Mouse (Mus musculus): ENCODE measurements around the gene Dpp7. TPM values are rescaled to one million over a fixed set of nuclear protein-coding genes. Genes with fewer than 3 reads are reported as not detected.

Gene Dpp7
- polyA plus RNA-seq, 2 experiments, result 24.7 to 43.6 TPM

- H3K9ac ChIP-seq (ENCODE audit: low read depth, low read length, severe bottlenecking), result no peak overlapping the region
- 26% methylated on average over 16 of the region's 16 CpGs for WGBS
- DNase-seq (ENCODE audit: low spot score), result no peak
- H3K27me3 ChIP-seq (ENCODE audit: control insufficient read depth, insufficient read depth, low read length), result peaks cover 83% of the 10 kb centered on the region
- H3K4me2 ChIP-seq (replicated peaks; ENCODE audit: low read depth, low read length, severe bottlenecking), result no peak overlapping the region
- no peaks in the 10 kb centered on the region for H3K9me3 ChIP-seq (ENCODE audit: control insufficient read depth, low read length)
- no peaks in the 10 kb centered on the region for H3K36me3 ChIP-seq (ENCODE audit: control insufficient read depth, insufficient read depth, low read length)
- H3K4me3 ChIP-seq (replicated peaks; ENCODE audit: low read length), result peak overlapping the region; percentile 14; the same call in 1 of the 2 replicates
- no peak overlapping the region for H3K27ac ChIP-seq (replicated peaks; ENCODE audit: low read depth, low read length)
- TF ChIP-seq POLR2A (IDR thresholded peaks at IDR 0.05; ENCODE audit: borderline replicate concordance, extremely low read depth, insufficient read depth, insufficient read length), result no peak
- ATAC-seq (ENCODE audit: low FRiP score, low read depth), result no peak
- H3K4me1 ChIP-seq (ENCODE audit: control insufficient read depth, insufficient read depth, low read length), result no peaks in the 10 kb centered on the region
Measured at GRCm38 (mm10) chr2:25400291-25400690, 44.1 kb upstream of the Dpp7 start.

- H3K4me1 ChIP-seq (ENCODE audit: control insufficient read depth, insufficient read depth, low read length), result 0 out of 2 replicates have a peak, but pooled peaks cover 7% of the 10 kb centered on the region
- no peaks in the 10 kb centered on the region for H3K9me3 ChIP-seq (ENCODE audit: control insufficient read depth, low read length)
- H3K9ac ChIP-seq (ENCODE audit: low read depth, low read length, severe bottlenecking), result no peak within 1 kb of the TSS
- no peaks in the 10 kb centered on the region for H3K36me3 ChIP-seq (ENCODE audit: control insufficient read depth, insufficient read depth, low read length)
- DNase-seq (ENCODE audit: low spot score) (no peak), ATAC-seq (ENCODE audit: low FRiP score, low read depth) (no peak)
- WGBS, result 59% methylated on average over 8 of the region's 8 CpGs
- no peak within 1 kb of the TSS for H3K27ac ChIP-seq (replicated peaks; ENCODE audit: low read depth, low read length)
- H3K4me2 ChIP-seq (replicated peaks; ENCODE audit: low read depth, low read length, severe bottlenecking), result no peak within 1 kb of the TSS
- no peak for TF ChIP-seq POLR2A (IDR thresholded peaks at IDR 0.05; ENCODE audit: borderline replicate concordance, extremely low read depth, insufficient read depth, insufficient read length)
- no peak within 1 kb of the TSS for H3K4me3 ChIP-seq (replicated peaks; ENCODE audit: low read length)
- peaks cover 83% of the 10 kb centered on the region for H3K27me3 ChIP-seq (ENCODE audit: control insufficient read depth, insufficient read depth, low read length)
Measured at GRCm38 (mm10) chr2:25399051-25399450, 42.9 kb upstream of the Dpp7 start, which contains the start of gene Npdc1. Gene Npdc1, plus strand, starts transcription at chr2:25399351.

DNA sequence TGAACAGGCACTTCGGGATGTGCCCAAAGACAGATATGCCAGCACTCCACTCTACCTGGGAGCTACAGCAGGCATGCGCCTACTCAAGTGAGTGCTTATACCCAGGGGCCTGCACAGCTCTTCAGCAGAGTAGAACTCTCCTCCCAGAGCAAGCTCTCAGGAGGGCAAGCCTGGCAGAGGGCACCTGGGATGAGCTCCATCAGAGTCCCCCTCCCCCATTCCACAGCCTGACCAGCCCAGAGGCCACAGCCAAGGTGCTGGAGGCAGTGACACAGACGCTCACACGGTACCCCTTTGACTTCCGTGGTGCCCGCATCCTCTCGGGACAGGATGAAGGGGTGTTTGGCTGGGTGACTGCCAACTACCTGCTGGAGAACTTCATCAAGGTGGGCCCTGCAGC is 41.9 kb upstream of the Dpp7 start:
- Histone ChIP-seq H3K27me3 (ENCODE audit: control insufficient read depth, insufficient read depth, low read length) (peaks cover 74% of the 10 kb centered on the region), H3K36me3 (ENCODE audit: control insufficient read depth, insufficient read depth, low read length) (no peaks in the 10 kb centered on the region), H3K9ac (ENCODE audit: low read depth, low read length, severe bottlenecking) (no peak overlapping the region), H3K4me2 (replicated peaks; ENCODE audit: low read depth, low read length, severe bottlenecking) (no peak overlapping the region), H3K9me3 (ENCODE audit: control insufficient read depth, low read length) (no peaks in the 10 kb centered on the region), H3K4me3 (replicated peaks; ENCODE audit: low read length) (no peak overlapping the region), H3K4me1 (ENCODE audit: control insufficient read depth, insufficient read depth, low read length) (0 out of 2 replicates have a peak, but pooled peaks cover 7% of the 10 kb centered on the region), H3K27ac (replicated peaks; ENCODE audit: low read depth, low read length) (no peak overlapping the region)
- no peak for DNase-seq (ENCODE audit: low spot score)
- no peak for TF ChIP-seq POLR2A (IDR thresholded peaks at IDR 0.05; ENCODE audit: borderline replicate concordance, extremely low read depth, insufficient read depth, insufficient read length)
- no peak for ATAC-seq (ENCODE audit: low FRiP score, low read depth)
- 89% methylated on average over 7 of the region's 7 CpGs for WGBS

GRCm38 (mm10) chr2:25397010-25397409 is 40.9 kb upstream of the Dpp7 start:
- H3K4me1 ChIP-seq (ENCODE audit: control insufficient read depth, insufficient read depth, low read length), result 0 out of 2 replicates have a peak, but pooled peaks cover 7% of the 10 kb centered on the region
- H3K9me3 ChIP-seq (ENCODE audit: control insufficient read depth, low read length), result no peaks in the 10 kb centered on the region
- no peak overlapping the region for H3K9ac ChIP-seq (ENCODE audit: low read depth, low read length, severe bottlenecking)
- no peak overlapping the region for H3K4me3 ChIP-seq (replicated peaks; ENCODE audit: low read length)
- 33% methylated on average over 1 of the region's 1 CpGs for WGBS
- no peaks in the 10 kb centered on the region for H3K36me3 ChIP-seq (ENCODE audit: control insufficient read depth, insufficient read depth, low read length)
- no peak for TF ChIP-seq POLR2A (IDR thresholded peaks at IDR 0.05; ENCODE audit: borderline replicate concordance, extremely low read depth, insufficient read depth, insufficient read length)
- ATAC-seq (ENCODE audit: low FRiP score, low read depth) (no peak), DNase-seq (ENCODE audit: low spot score) (no peak)
- H3K27ac ChIP-seq (replicated peaks; ENCODE audit: low read depth, low read length), result no peak overlapping the region
- H3K4me2 ChIP-seq (replicated peaks; ENCODE audit: low read depth, low read length, severe bottlenecking), result no peak overlapping the region
- H3K27me3 ChIP-seq (ENCODE audit: control insufficient read depth, insufficient read depth, low read length), result peaks cover 63% of the 10 kb centered on the region

GRCm38 (mm10) chr2:25396597-25396983 is 40.4 kb upstream of the Dpp7 start:
- TF ChIP-seq POLR2A (IDR thresholded peaks at IDR 0.05; ENCODE audit: borderline replicate concordance, extremely low read depth, insufficient read depth, insufficient read length), result no peak
- no peak overlapping the region for H3K9ac ChIP-seq (ENCODE audit: low read depth, low read length, severe bottlenecking)
- 35% methylated on average over 3 of the region's 3 CpGs for WGBS
- no peak overlapping the region for H3K4me3 ChIP-seq (replicated peaks; ENCODE audit: low read length)
- peaks cover 61% of the 10 kb centered on the region for H3K27me3 ChIP-seq (ENCODE audit: control insufficient read depth, insufficient read depth, low read length)
- H3K4me2 ChIP-seq (replicated peaks; ENCODE audit: low read depth, low read length, severe bottlenecking), result peak overlapping the region; percentile 46; the same call in 1 of the 2 replicates
- no peak overlapping the region for H3K27ac ChIP-seq (replicated peaks; ENCODE audit: low read depth, low read length)
- no peaks in the 10 kb centered on the region for H3K9me3 ChIP-seq (ENCODE audit: control insufficient read depth, low read length)
- ATAC-seq (ENCODE audit: low FRiP score, low read depth) (no peak), DNase-seq (ENCODE audit: low spot score) (no peak)
- 0 out of 2 replicates have a peak, but pooled peaks cover 7% of the 10 kb centered on the region for H3K4me1 ChIP-seq (ENCODE audit: control insufficient read depth, insufficient read depth, low read length)
- H3K36me3 ChIP-seq (ENCODE audit: control insufficient read depth, insufficient read depth, low read length), result no peaks in the 10 kb centered on the region

All from limb, embryonic 14.5 days (tissue).